Mouse (Mus musculus) gastrocnemius, postnatal 4 days (tissue): ENCODE results near the gene Lpar3. TPM values are rescaled to one million over a fixed set of nuclear protein-coding genes. Genes with fewer than 3 reads are reported as not detected.

Experiments
- DNase-seq, 2 experiments: peaks; one replicate each; pipeline ENCODE4 v3.0.0; 2021 to 2022; ENCODE audit warnings: low spot score in 2 of 2, mixed read lengths in 2 of 2
- long read RNA-seq, 2 experiments: library from polyadenylated mRNA; stranded (forward); transcript quantifications; one replicate each; pipeline ENCODE4 v2.0.0; 2021
- total RNA-seq, 2 experiments: library from RNA; stranded (reverse); gene quantifications; 2 replicates each; pipeline ENCODE4 v1.2.3; 2021

Gene Lpar3
- total RNA-seq: under 1 TPM; 0.61 to 0.80 TPM
- long read RNA-seq, experiment 1, partial matches to known transcripts: 0 of 3 reads
- long read RNA-seq, experiment 1, other reads (novel, unspliced or antisense): 0 of 3 reads
- long read RNA-seq, experiment 2, partial matches to known transcripts: 0 of 1 reads
- long read RNA-seq, experiment 2, other reads (novel, unspliced or antisense): 0 of 1 reads

- peak; percentile 61 to 68 for DNase-seq
Observed at GRCm38 (mm10) chr3:146220776-146221486, at the start of gene Lpar3. TSS of gene Lpar3 (plus strand) at chr3:146220963.

- no peak for DNase-seq
Observed at GRCm38 (mm10) chr3:146173030-146173429, 47.7 kb upstream of the Lpar3 start.

- no peak for DNase-seq
Observed at GRCm38 (mm10) chr3:146174215-146174614, 46.5 kb upstream of the Lpar3 start.

GRCm38 (mm10) chr3:146177295-146177694, 43.5 kb upstream of the Lpar3 start:
- no peak for DNase-seq

GRCm38 (mm10) chr3:146177748-146178582, 42.8 kb upstream of the Lpar3 start:
- peak; percentile 66 to 81 for DNase-seq

GRCm38 (mm10) chr3:146180341-146180740, 40.4 kb upstream of the Lpar3 start:
- no peak for DNase-seq

GRCm38 (mm10) chr3:146180986-146181385, 39.8 kb upstream of the Lpar3 start:
- peak in 1 of 2 experiments; percentile 52 for DNase-seq

GRCm38 (mm10) chr3:146184992-146185657, 35.6 kb upstream of the Lpar3 start:
- DNase-seq: peak in 1 of 2 experiments; percentile 53

GRCm38 (mm10) chr3:146186033-146186432, 34.7 kb upstream of the Lpar3 start:
- no peak for DNase-seq

GRCm38 (mm10) chr3:146189933-146190332, 30.8 kb upstream of the Lpar3 start:
- DNase-seq: no peak

GRCm38 (mm10) chr3:146192507-146192906, 28.3 kb upstream of the Lpar3 start:
- DNase-seq: no peak

- no peak for DNase-seq
Observed at GRCm38 (mm10) chr3:146195153-146195552, 25.6 kb upstream of the Lpar3 start.

GRCm38 (mm10) chr3:146196301-146196700, 24.5 kb upstream of the Lpar3 start:
- DNase-seq: no peak

GRCm38 (mm10) chr3:146196780-146197743, 23.7 kb upstream of the Lpar3 start:
- no peak for DNase-seq

- no peak for DNase-seq
Observed at GRCm38 (mm10) chr3:146197785-146198184, 23.0 kb upstream of the Lpar3 start.

- DNase-seq: no peak
Observed at GRCm38 (mm10) chr3:146198803-146199481, 21.8 kb upstream of the Lpar3 start.

- no peak for DNase-seq
Observed at GRCm38 (mm10) chr3:146199486-146199885, 21.3 kb upstream of the Lpar3 start.

GRCm38 (mm10) chr3:146204375-146204774, 16.4 kb upstream of the Lpar3 start:
- no peak for DNase-seq

GRCm38 (mm10) chr3:146205305-146205704, 15.5 kb upstream of the Lpar3 start:
- no peak for DNase-seq

- DNase-seq: no peak
Observed at GRCm38 (mm10) chr3:146206635-146207034, 14.1 kb upstream of the Lpar3 start.
